Mouse (Mus musculus) urinary bladder, postnatal 14 days (tissue): ENCODE measurements around the gene Vps54.

Experiments
- DNase-seq: peaks from one replicate; pipeline ENCODE4 v3.0.0; 2021; ENCODE audit warnings: low spot score

Gene Vps54

GRCm38 (mm10) chr11:21339088-21339487 lies 100.0 kb downstream of the Vps54 start:
- DNase-seq: no peak

- DNase-seq: no peak
Measured at GRCm38 (mm10) chr11:21343490-21343889, 104.4 kb downstream of the Vps54 start.

GRCm38 (mm10) chr11:21346020-21346419 lies 106.9 kb downstream of the Vps54 start:
- DNase-seq: no peak

GRCm38 (mm10) chr11:21348890-21349289 lies 109.8 kb downstream of the Vps54 start:
- DNase-seq: no peak

- no peak for DNase-seq
Measured at GRCm38 (mm10) chr11:21351296-21351695, 112.2 kb downstream of the Vps54 start.

GRCm38 (mm10) chr11:21363144-21363940 lies 124.3 kb downstream of the Vps54 start:
- DNase-seq: no peak

- no peak for DNase-seq
Measured at GRCm38 (mm10) chr11:21368466-21368865, 129.4 kb downstream of the Vps54 start.

- DNase-seq: no peak
Measured at GRCm38 (mm10) chr11:21369248-21370016, 130.4 kb downstream of the Vps54 start.

GRCm38 (mm10) chr11:21370399-21371121 lies 131.5 kb downstream of the Vps54 start:
- peak; percentile 83 for DNase-seq
